Mouse (Mus musculus): ENCODE measurements around the gene Asrgl1. TPM values are rescaled to one million over a fixed set of nuclear protein-coding genes. Genes with fewer than 3 reads are reported as not detected.

The Asrgl1 gene
- total and polyA plus RNA-seq, 3 experiments: 15.6 to 36.2 (median 25.1) TPM

- in situ Hi-C loops (cut with MboI; ENCODE audit: low pct_ligation_motif_present, low pct_unique_long_range_greater_than_20kb, low sequenced_read_pairs): no loop called here
- Histone ChIP-seq H3K4me1 (ENCODE audit: control insufficient read depth in 1 of 2, insufficient read depth in 2 of 2) (peaks cover 10 to 15% of the 10 kb centered on the region in 2 experiments), H3K27me3 (replicated peaks) (no peaks in the 10 kb centered on the region)
Measured at GRCm38 (mm10) chr19:9095111-9095510, 40.3 kb downstream of the Asrgl1 start.

DNA sequence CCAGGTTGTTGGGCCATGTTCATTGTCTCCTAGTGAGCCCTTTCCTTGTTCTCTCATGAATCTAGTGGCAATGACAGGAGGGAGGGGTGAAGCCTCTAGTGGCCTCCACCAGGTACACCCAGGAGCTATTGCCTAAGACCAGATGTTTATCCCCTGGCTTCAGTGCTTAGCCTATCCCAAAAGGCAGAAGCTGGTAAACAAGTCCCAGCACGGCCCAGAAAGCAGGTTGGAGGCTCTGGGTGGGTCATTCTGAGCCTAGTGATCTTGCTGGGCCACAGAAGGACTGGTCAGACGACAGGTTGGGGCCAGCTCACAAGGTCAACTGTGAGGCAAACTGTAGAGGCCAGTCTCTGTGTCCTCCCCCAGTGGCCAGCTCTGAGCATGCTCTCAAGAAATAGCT lies 44.7 kb downstream of the Asrgl1 start:
- Histone ChIP-seq H3K4me1 (ENCODE audit: control insufficient read depth in 1 of 2, insufficient read depth in 2 of 2) (peaks cover 0 to 2% of the 10 kb centered on the region in 2 experiments; a peak in 1 of 4 replicates), H3K4me2 (ENCODE audit: insufficient read depth, low read depth, poor library complexity, severe bottlenecking) (no peak overlapping the region), H3K9ac (ENCODE audit: insufficient read depth, low read depth) (no peak overlapping the region), H3K27ac (ENCODE audit: insufficient read depth, low read depth) (no peak overlapping the region), H3K27me3 (replicated peaks) (no peaks in the 10 kb centered on the region), H3K36me3 (replicated peaks in 1 of 2; ENCODE audit: control insufficient read depth in 1 of 2, insufficient read depth in 1 of 2, low read length in 1 of 2) (no peaks in the 10 kb centered on the region), H3K4me3 (replicated peaks in 1 of 3; ENCODE audit: low read depth in 2 of 3, low read length in 2 of 3, poor library complexity in 1 of 3) (no peak overlapping the region), H3K9me3 (replicated peaks; ENCODE audit: low read length) (no peaks in the 10 kb centered on the region), H3K79me2 (replicated peaks; ENCODE audit: control insufficient read depth, extremely low read depth, insufficient read depth, poor library complexity, severe bottlenecking) (no peaks in the 10 kb centered on the region)
- no peak for DNase-seq (ENCODE audit: extremely low read depth)
- in situ Hi-C loops (cut with MboI; ENCODE audit: low pct_ligation_motif_present, low pct_unique_long_range_greater_than_20kb, low sequenced_read_pairs): no loop called here
- TF ChIP-seq ETS1 (conservative IDR thresholded peaks at IDR 0.05; ENCODE audit: low read depth, low read length): no peak
- TF ChIP-seq E2F4 (IDR thresholded peaks at IDR 0.05; ENCODE audit: insufficient replicate concordance, low read depth, low read length): no peak
- no peak for TF ChIP-seq TBP (conservative IDR thresholded peaks at IDR 0.05; ENCODE audit: low read depth, low read length)
- no peak for TF ChIP-seq KAT2A (IDR thresholded peaks at IDR 0.05; ENCODE audit: insufficient replicate concordance, low read length)
- dilution Hi-C loops (cut with MboI; ENCODE audit: extremely low pct_ligation_motif_present, extremely low pct_unique_long_range_greater_than_20kb, low sequenced_read_pairs): no loop called here

More at GRCm38 (mm10) chr19:9095111-9095510, 40.3 kb downstream of the Asrgl1 start:
- Histone ChIP-seq H3K9me3 (replicated peaks; ENCODE audit: low read length) (no peaks in the 10 kb centered on the region), H3K36me3 (replicated peaks in 1 of 2; ENCODE audit: control insufficient read depth in 1 of 2, insufficient read depth in 1 of 2, low read length in 1 of 2) (no peaks in the 10 kb centered on the region), H3K79me2 (replicated peaks; ENCODE audit: control insufficient read depth, extremely low read depth, insufficient read depth, poor library complexity, severe bottlenecking) (no peaks in the 10 kb centered on the region), H3K27ac (ENCODE audit: insufficient read depth, low read depth) (no peak overlapping the region), H3K9ac (ENCODE audit: insufficient read depth, low read depth) (no peak overlapping the region), H3K4me3 (replicated peaks in 1 of 3; ENCODE audit: low read depth in 2 of 3, low read length in 2 of 3, poor library complexity in 1 of 3) (no peak overlapping the region), H3K4me2 (ENCODE audit: insufficient read depth, low read depth, poor library complexity, severe bottlenecking) (no peak overlapping the region)
- dilution Hi-C loops (cut with MboI; ENCODE audit: extremely low pct_ligation_motif_present, extremely low pct_unique_long_range_greater_than_20kb, low sequenced_read_pairs): no loop called here
- no peak for DNase-seq (ENCODE audit: extremely low read depth)
- TF ChIP-seq USF2 (conservative IDR thresholded peaks at IDR 0.05; ENCODE audit: low read depth, low read length) (no peak), PAX5 (IDR thresholded peaks at IDR 0.05; ENCODE audit: low read length) (no peak), MXI1 (IDR thresholded peaks at IDR 0.05; ENCODE audit: low read depth, low read length) (no peak), TCF12 (IDR thresholded peaks at IDR 0.05; ENCODE audit: low read depth, low read length) (no peak), CHD1 (IDR thresholded peaks at IDR 0.05; ENCODE audit: low read depth, low read length) (no peak), MAFK (IDR thresholded peaks at IDR 0.05; ENCODE audit: insufficient replicate concordance, low read length) (no peak), MEF2A (IDR thresholded peaks at IDR 0.05; ENCODE audit: borderline replicate concordance, low read depth, low read length) (no peak), EP300 (IDR thresholded peaks at IDR 0.05; ENCODE audit: low read length) (no peak), E2F4 (IDR thresholded peaks at IDR 0.05; ENCODE audit: insufficient replicate concordance, low read depth, low read length) (no peak), HCFC1 (IDR thresholded peaks at IDR 0.05; ENCODE audit: low read depth, low read length) (no peak), SMC3 (IDR thresholded peaks at IDR 0.05; ENCODE audit: low read depth, low read length) (no peak), ZNF384 (IDR thresholded peaks at IDR 0.05; ENCODE audit: low read depth, low read length) (no peak), RAD21 (IDR thresholded peaks at IDR 0.05; ENCODE audit: low read depth, low read length) (no peak), NRF1 (IDR thresholded peaks at IDR 0.05; ENCODE audit: low read depth, low read length) (no peak), NELFE (IDR thresholded peaks at IDR 0.05; ENCODE audit: low read depth, low read length) (no peak), MYC (IDR thresholded peaks at IDR 0.05; ENCODE audit: low read depth, low read length) (no peak)

Data from CH12.LX (cell line).